Mouse (Mus musculus) R1 (cell line): ENCODE data around the gene C3ar1.
A peak's percentile ranks its signal among the peaks of the same experiment; 100 is the strongest.

Experiments
- DNase-seq: peaks from one replicate; pipeline ENCODE4 v3.0.0-alpha.2; 2018; ENCODE audit warnings: low read depth, low spot score

C3ar1 gene

GRCm38 (mm10) chr6:122855955-122856354, at the start of gene C3ar1:
TSS of gene C3ar1 (minus strand) at chr6:122856161.
- DNase-seq = no peak

GRCm38 (mm10) chr6:122892442-122893049, 36.6 kb upstream of the C3ar1 start:
- peak; percentile 85 for DNase-seq

- no peak for DNase-seq
Measured at GRCm38 (mm10) chr6:122889599-122889998, 33.6 kb upstream of the C3ar1 start.

- no peak for DNase-seq
Measured at GRCm38 (mm10) chr6:122883603-122884002, 27.6 kb upstream of the C3ar1 start.

- DNase-seq = no peak
Measured at GRCm38 (mm10) chr6:122881287-122881686, 25.3 kb upstream of the C3ar1 start.

- DNase-seq = no peak
Measured at GRCm38 (mm10) chr6:122879781-122880505, 24.0 kb upstream of the C3ar1 start.

- DNase-seq = no peak
Measured at GRCm38 (mm10) chr6:122879141-122879735, 23.3 kb upstream of the C3ar1 start.

- DNase-seq = peak; percentile 61
Measured at GRCm38 (mm10) chr6:122874720-122875389, 18.9 kb upstream of the C3ar1 start.

GRCm38 (mm10) chr6:122873871-122874719, 18.1 kb upstream of the C3ar1 start, which contains the start of gene Necap1:
TSS of gene Necap1 (plus strand) at chr6:122874474.
- DNase-seq = peak; percentile 96

GRCm38 (mm10) chr6:122872800-122873199, 16.8 kb upstream of the C3ar1 start:
- no peak for DNase-seq

GRCm38 (mm10) chr6:122869846-122870245, 13.9 kb upstream of the C3ar1 start:
- no peak for DNase-seq

GRCm38 (mm10) chr6:122867914-122868313, 12.0 kb upstream of the C3ar1 start:
- no peak for DNase-seq

- no peak for DNase-seq
Measured at GRCm38 (mm10) chr6:122862871-122863270, 6.9 kb upstream of the C3ar1 start.

- DNase-seq = peak; percentile 45
Measured at GRCm38 (mm10) chr6:122862434-122862833, 6.5 kb upstream of the C3ar1 start.

GRCm38 (mm10) chr6:122854552-122854951, 1.4 kb downstream of the C3ar1 start:
- DNase-seq = no peak

- DNase-seq = no peak
Measured at GRCm38 (mm10) chr6:122852696-122853095, 3.3 kb downstream of the C3ar1 start.

GRCm38 (mm10) chr6:122843759-122844158, 12.2 kb downstream of the C3ar1 start:
- no peak for DNase-seq

- DNase-seq = no peak
Measured at GRCm38 (mm10) chr6:122837539-122837938, 18.4 kb downstream of the C3ar1 start.

GRCm38 (mm10) chr6:122836974-122837373, 19.0 kb downstream of the C3ar1 start:
- no peak for DNase-seq

GRCm38 (mm10) chr6:122834365-122834764, 21.6 kb downstream of the C3ar1 start:
- DNase-seq = peak; percentile 77

GRCm38 (mm10) chr6:122832880-122833279, 23.1 kb downstream of the C3ar1 start:
- DNase-seq = peak; percentile 66
